Mouse (Mus musculus) lung, adult 2 months (tissue): ENCODE results near the gene Syt8.

Experiments
- CTCF ChIP-seq: fragments of 200-500 bp; IDR thresholded peaks from 2 replicates; pipeline ENCODE4 v1.5.1; 2011; ENCODE audit warnings: mild to moderate bottlenecking, low read length, control low read depth; ENCODE audit not compliant: insufficient read depth
- POLR2A ChIP-seq: fragments of 200-500 bp; IDR thresholded peaks from 2 replicates; pipeline ENCODE4 v1.6.1; 2011; ENCODE audit warnings: low read depth, mild to moderate bottlenecking, control low read depth, low read length, borderline replicate concordance; ENCODE audit errors: extremely low read depth

GRCm38 (mm10) chr7:142388740-142389139 is 45.9 kb upstream of the Syt8 start:
- TF ChIP-seq CTCF (no peak), POLR2A (no peak)
